In the genomic region with DNA sequence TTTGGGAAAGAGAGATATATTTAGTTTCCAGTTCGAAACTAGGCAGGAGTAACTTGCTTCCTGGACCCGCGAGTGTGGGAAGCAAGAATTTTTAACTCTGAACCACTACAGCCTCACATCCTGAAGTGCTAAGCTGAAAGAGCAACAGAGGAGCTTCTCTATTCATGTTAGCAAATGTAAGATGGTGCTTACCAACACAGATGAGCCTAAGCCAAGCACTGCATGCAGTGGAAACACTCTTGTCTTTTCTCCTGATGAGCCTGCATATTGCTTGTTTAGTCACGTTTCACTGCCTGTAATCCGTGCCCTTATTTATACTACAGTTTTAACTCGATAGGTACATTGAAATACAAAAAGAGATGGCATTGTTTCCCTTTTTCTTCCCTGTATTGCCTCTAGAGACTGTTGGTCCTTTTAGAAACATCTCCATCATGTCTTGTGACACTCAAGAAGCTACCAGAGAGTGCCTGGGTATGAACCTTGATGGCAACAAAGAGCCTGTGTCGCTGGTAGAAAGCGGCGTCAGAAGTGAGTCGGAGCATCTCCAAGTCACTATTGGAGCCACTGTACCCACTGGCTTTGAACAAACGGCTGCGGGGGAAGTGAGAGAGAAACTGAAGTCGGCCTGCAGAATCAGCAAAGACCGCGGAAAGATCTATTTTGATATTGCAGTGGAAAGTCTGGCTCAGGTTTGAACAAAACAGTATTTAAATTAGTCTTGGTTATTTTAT, we compare ENCODE assay signal across 8 mouse cellular contexts. TPM values are rescaled to one million over a fixed set of nuclear protein-coding genes. Genes with fewer than 3 reads are reported as not detected.
DNase-seq lines count a peak whose midpoint lies in the region; ATAC-seq lines count a peak whose summit lies in the region.

No protein-coding gene starts in this region.

- H3K27me3 ChIP-seq in kidney, embryonic 16.5 days (ENCODE audit: insufficient read depth, low read length) = no peaks in the 10 kb centered on the region
- H3K27me3 ChIP-seq in hindbrain, embryonic 12.5 days = no peaks in the 10 kb centered on the region
- no peaks in the 10 kb centered on the region for H3K27me3 ChIP-seq in midbrain, embryonic 13.5 days

- 55% methylated on average over 15 of the region's 15 CpGs for WGBS in kidney, embryonic 16.5 days
- WGBS in hindbrain, embryonic 12.5 days = 68% methylated on average over 15 of the region's 15 CpGs
- 67% methylated on average over 15 of the region's 15 CpGs for WGBS in midbrain, embryonic 13.5 days

- H3K9ac ChIP-seq in kidney, embryonic 16.5 days (replicated peaks; ENCODE audit: low read length) = peak overlapping the region; percentile 80
- peak overlapping the region; percentile 85 for H3K9ac ChIP-seq in hindbrain, embryonic 12.5 days
- peak overlapping the region; percentile 75 for H3K9ac ChIP-seq in midbrain, embryonic 13.5 days (replicated peaks)

- ATAC-seq in kidney, embryonic 16.5 days (ENCODE audit: low FRiP score, low TSS enrichment) = no peak
- no peak for ATAC-seq in hindbrain, embryonic 12.5 days (ENCODE audit: low FRiP score)
- ATAC-seq in midbrain, embryonic 13.5 days = no peak
- no peak for ATAC-seq in erythroid progenitor cell, adult 5-6 weeks (replicated peaks; ENCODE audit: low FRiP score, poor library complexity, severe bottlenecking)

- H3K36me3 ChIP-seq in kidney, embryonic 16.5 days (ENCODE audit: insufficient read depth, low read length) = peaks cover 22% of the 10 kb centered on the region
- H3K36me3 ChIP-seq in hindbrain, embryonic 12.5 days = peaks cover 21% of the 10 kb centered on the region
- H3K36me3 ChIP-seq in midbrain, embryonic 13.5 days = peaks cover 28% of the 10 kb centered on the region

- H3K27ac ChIP-seq in kidney, embryonic 16.5 days (ENCODE audit: low read length) = peak overlapping the region; percentile 95
- no peak overlapping the region for H3K27ac ChIP-seq in hindbrain, embryonic 12.5 days
- H3K27ac ChIP-seq in midbrain, embryonic 13.5 days = no peak overlapping the region

- DNase-seq in kidney, postnatal 36 days = no peak
- peak; percentile 16 for DNase-seq in R1 (ENCODE audit: low read depth, low spot score)
- no peak for DNase-seq in retina, embryonic 14.5 days (ENCODE audit: low spot score)
- no peak for DNase-seq in urinary bladder, postnatal 25 days (ENCODE audit: low spot score)

- no peaks in the 10 kb centered on the region for H3K9me3 ChIP-seq in kidney, embryonic 16.5 days (ENCODE audit: low read length)
- H3K9me3 ChIP-seq in hindbrain, embryonic 12.5 days (replicated peaks) = no peaks in the 10 kb centered on the region
- H3K9me3 ChIP-seq in midbrain, embryonic 13.5 days = no peaks in the 10 kb centered on the region

- peak overlapping the region; percentile 86 for H3K4me3 ChIP-seq in kidney, embryonic 16.5 days (ENCODE audit: low read length)
- peak overlapping the region; percentile 69 for H3K4me3 ChIP-seq in hindbrain, embryonic 12.5 days
- peak overlapping the region; percentile 87 for H3K4me3 ChIP-seq in midbrain, embryonic 13.5 days (replicated peaks)

- peak overlapping the region; percentile 86 for H3K4me2 ChIP-seq in kidney, embryonic 16.5 days (replicated peaks; ENCODE audit: low read depth, low read length)
- H3K4me2 ChIP-seq in hindbrain, embryonic 12.5 days (replicated peaks) = peak overlapping the region; percentile 96
- peak overlapping the region; percentile 87 for H3K4me2 ChIP-seq in midbrain, embryonic 13.5 days (replicated peaks)

- H3K4me1 ChIP-seq in kidney, embryonic 16.5 days (ENCODE audit: insufficient read depth, low read length) = peaks cover 18% of the 10 kb centered on the region
- peaks cover 17% of the 10 kb centered on the region for H3K4me1 ChIP-seq in hindbrain, embryonic 12.5 days
- peaks cover 30% of the 10 kb centered on the region for H3K4me1 ChIP-seq in midbrain, embryonic 13.5 days (replicated peaks)

RNA-seq across cellular contexts. Expression of a gene that starts 1.2 kb away (rescaled TPM):
- 50.9 and 55.1 TPM in 2 replicates for polyA plus RNA-seq in kidney, embryonic 16.5 days (2015; fragmentation: Nextera tagmentation; extraction: Ambion mirVana)
- 56.6 and 63.3 TPM in 2 replicates for polyA plus RNA-seq in hindbrain, embryonic 12.5 days (2016; fragmentation: Nextera tagmentation; extraction: Ambion mirVana)
- polyA plus RNA-seq in midbrain, embryonic 13.5 days (2015; fragmentation: Nextera tagmentation; extraction: Ambion mirVana) = 57.0 and 59.0 TPM in 2 replicates
- total RNA-seq in erythroid progenitor cell, adult 5-6 weeks (2015; ENCODE audit: low replicate concordance) = 31.4 and 43.2 TPM in 2 replicates
- total RNA-seq in erythroid progenitor cell, adult 5-6 weeks (2017; ENCODE audit: low replicate concordance) = 21.4 and 32.3 TPM in 2 replicates

RNA-seq across cellular contexts. Expression of a gene that starts 30.0 kb away (rescaled TPM):
- 67.5 and 77.1 TPM in 2 replicates for polyA plus RNA-seq in kidney, embryonic 16.5 days (2015; fragmentation: Nextera tagmentation; extraction: Ambion mirVana)
- 67.1 and 74.1 TPM in 2 replicates for polyA plus RNA-seq in hindbrain, embryonic 12.5 days (2016; fragmentation: Nextera tagmentation; extraction: Ambion mirVana)
- 56.6 and 58.5 TPM in 2 replicates for polyA plus RNA-seq in midbrain, embryonic 13.5 days (2015; fragmentation: Nextera tagmentation; extraction: Ambion mirVana)
- 103 and 106 TPM in 2 replicates for total RNA-seq in erythroid progenitor cell, adult 5-6 weeks (2015; ENCODE audit: low replicate concordance)
- total RNA-seq in erythroid progenitor cell, adult 5-6 weeks (2017; ENCODE audit: low replicate concordance) = 92.4 and 110 TPM in 2 replicates
